Mouse (Mus musculus) CH12.LX (cell line): Measurements from ENCODE around the gene Golga4. TPM values are rescaled to one million over a fixed set of nuclear protein-coding genes. Genes with fewer than 3 reads are reported as not detected.

Experiments used
- DNase-seq: peaks from one replicate; pipeline ENCODE4 v3.0.0-alpha.2; 2013; ENCODE audit errors: extremely low read depth
- H3K27ac ChIP-seq: 2 replicates; pipeline ENCODE4 v1.5.1; 2012; ENCODE audit warnings: low read depth, mild to moderate bottlenecking, control low read depth, moderate library complexity; ENCODE audit not compliant: insufficient read depth
- H3K27me3 ChIP-seq: replicated peaks from 2 replicates; pipeline ENCODE3; 2012; ENCODE audit warnings: inconsistent platforms
- H3K36me3 ChIP-seq, 2 experiments: replicated peaks in 1 of 2; 2 replicates each; pipeline versions ENCODE3 to v1.6.1; 2012; ENCODE audit warnings: inconsistent platforms in 1 of 2, low read length in 1 of 2, mild to moderate bottlenecking in 1 of 2, mixed read lengths in 1 of 2, moderate library complexity in 1 of 2; ENCODE audit not compliant: control insufficient read depth in 1 of 2, insufficient read depth in 1 of 2
- H3K4me1 ChIP-seq, 2 experiments: 2 replicates each; pipeline ENCODE4 v1.6.1; 2012; ENCODE audit warnings: inconsistent platforms in 1 of 2, moderate library complexity in 1 of 2; ENCODE audit not compliant: insufficient read depth in 2 of 2, control insufficient read depth in 1 of 2
- H3K4me2 ChIP-seq: 2 replicates; pipeline ENCODE4 v1.6.1; 2012; ENCODE audit warnings: low read depth, mild to moderate bottlenecking, control low read depth; ENCODE audit not compliant: poor library complexity, insufficient read depth, severe bottlenecking
- H3K4me3 ChIP-seq, 3 experiments: fragments of 150-350 bp in 1 of 3; sonication (generic) in 1 of 3; replicated peaks in 1 of 3; 2 replicates each; pipeline versions ENCODE3 to v1.5.1; 2011 to 2012; ENCODE audit warnings: low read depth in 2 of 3, low read length in 2 of 3, mild to moderate bottlenecking in 2 of 3, moderate library complexity in 2 of 3, control low read depth in 1 of 3, improper control_type of control experiment in 1 of 3, inconsistent platforms in 1 of 3, mixed read lengths in 1 of 3; ENCODE audit not compliant: poor library complexity in 1 of 3
- H3K79me2 ChIP-seq: replicated peaks from 2 replicates; pipeline ENCODE4 v1.6.1; 2012; ENCODE audit warnings: mild to moderate bottlenecking, moderate library complexity; ENCODE audit not compliant: control insufficient read depth, poor library complexity, insufficient read depth, severe bottlenecking; ENCODE audit errors: extremely low read depth
- H3K9ac ChIP-seq: 2 replicates; pipeline ENCODE4 v1.6.1; 2012; ENCODE audit warnings: low read depth, mild to moderate bottlenecking, control low read depth, moderate library complexity; ENCODE audit not compliant: insufficient read depth
- H3K9me3 ChIP-seq: replicated peaks from 2 replicates; pipeline ENCODE3; 2012; ENCODE audit warnings: low read length, inconsistent platforms, mixed read lengths
- BHLHE40 ChIP-seq: IDR thresholded peaks from 2 replicates; pipeline ENCODE4 v1.6.1; 2011; ENCODE audit warnings: mild to moderate bottlenecking, low read depth, low read length, improper control_type of control experiment
- CHD1 ChIP-seq: IDR thresholded peaks from 2 replicates; pipeline ENCODE4 v1.6.1; 2012; ENCODE audit warnings: low read depth, low read length, improper control_type of control experiment, inconsistent platforms
- CHD2 ChIP-seq: IDR thresholded peaks from 2 replicates; pipeline ENCODE4 v1.6.1; 2011; ENCODE audit warnings: low read length, improper control_type of control experiment
- CTCF ChIP-seq, 2 experiments: IDR thresholded peaks in 1 of 2; conservative IDR thresholded peaks in 1 of 2; 2 replicates each; pipeline ENCODE4 v1.5.1; 2011 to 2012; ENCODE audit warnings: low read depth in 2 of 2, low read length in 2 of 2, improper control_type of control experiment in 1 of 2, inconsistent platforms in 1 of 2, mild to moderate bottlenecking in 1 of 2, moderate library complexity in 1 of 2
- E2F4 ChIP-seq: IDR thresholded peaks from 2 replicates; pipeline ENCODE4 v1.6.1; 2011; ENCODE audit warnings: low read depth, low read length, improper control_type of control experiment; ENCODE audit not compliant: insufficient replicate concordance
- ELF1 ChIP-seq: IDR thresholded peaks from 2 replicates; pipeline ENCODE4 v1.6.1; 2014; ENCODE audit warnings: low read depth, mild to moderate bottlenecking, inconsistent platforms, low read length, improper control_type of control experiment
- EP300 ChIP-seq: IDR thresholded peaks from 2 replicates; pipeline ENCODE4 v1.6.1; 2011; ENCODE audit warnings: low read length, improper control_type of control experiment
- ETS1 ChIP-seq: conservative IDR thresholded peaks from 2 replicates; pipeline ENCODE4 v1.6.1; 2012; ENCODE audit warnings: low read depth, mild to moderate bottlenecking, inconsistent platforms, low read length, improper control_type of control experiment, moderate library complexity
- HCFC1 ChIP-seq: IDR thresholded peaks from 2 replicates; pipeline ENCODE4 v1.6.1; 2012; ENCODE audit warnings: low read depth, mild to moderate bottlenecking, inconsistent platforms, low read length, improper control_type of control experiment
- KAT2A ChIP-seq: IDR thresholded peaks from 2 replicates; pipeline ENCODE4 v1.6.1; 2012; ENCODE audit warnings: low read length, improper control_type of control experiment, inconsistent platforms; ENCODE audit not compliant: insufficient replicate concordance
- NELFE ChIP-seq: IDR thresholded peaks from 2 replicates; pipeline ENCODE4 v1.6.1; 2011; ENCODE audit warnings: low read depth, low read length, improper control_type of control experiment
- NRF1 ChIP-seq: IDR thresholded peaks from 2 replicates; pipeline ENCODE4 v1.6.1; 2014; ENCODE audit warnings: low read depth, mild to moderate bottlenecking, inconsistent platforms, low read length, improper control_type of control experiment, moderate library complexity
- POLR2A ChIP-seq: IDR thresholded peaks from 2 replicates; pipeline ENCODE4 v1.6.1; 2011; ENCODE audit warnings: low read depth, mild to moderate bottlenecking, improper control_type of control experiment, low read length
- POLR2AphosphoS2 ChIP-seq: IDR thresholded peaks from 2 replicates; pipeline ENCODE4 v1.6.1; 2011; ENCODE audit warnings: low read depth, low read length, improper control_type of control experiment
- RAD21 ChIP-seq: IDR thresholded peaks from 2 replicates; pipeline ENCODE4 v1.6.1; 2011; ENCODE audit warnings: low read depth, mild to moderate bottlenecking, low read length, improper control_type of control experiment, moderate library complexity
- SIN3A ChIP-seq: IDR thresholded peaks from 2 replicates; pipeline ENCODE4 v1.6.1; 2012; ENCODE audit warnings: low read length, improper control_type of control experiment, inconsistent platforms
- SMC3 ChIP-seq: IDR thresholded peaks from 2 replicates; pipeline ENCODE4 v1.6.1; 2011; ENCODE audit warnings: low read depth, low read length, improper control_type of control experiment
- USF2 ChIP-seq: conservative IDR thresholded peaks from 2 replicates; pipeline ENCODE4 v1.6.1; 2011; ENCODE audit warnings: low read depth, low read length, improper control_type of control experiment
- ZMIZ1 ChIP-seq: IDR thresholded peaks from 2 replicates; pipeline ENCODE4 v1.6.1; 2012; ENCODE audit warnings: low read depth, mild to moderate bottlenecking, inconsistent platforms, low read length, improper control_type of control experiment
- ZNF384 ChIP-seq: IDR thresholded peaks from 2 replicates; pipeline ENCODE4 v1.6.1; 2012; ENCODE audit warnings: low read depth, low read length, improper control_type of control experiment, inconsistent platforms
- dilution Hi-C: fragments of 300-500 bp; cut with MboI; formaldehyde crosslinking; loops from 2 replicates; pipeline ENCODE4 v1.14.3; 2020; ENCODE audit warnings: low sequenced_read_pairs; ENCODE audit not compliant: extremely low pct_unique_long_range_greater_than_20kb, extremely low pct_ligation_motif_present
- in situ Hi-C: fragments of 300-500 bp; cut with MboI; formaldehyde crosslinking; loops from 3 replicates; pipeline ENCODE4 v1.14.3; 2019; ENCODE audit warnings: low sequenced_read_pairs, low pct_ligation_motif_present, low pct_unique_long_range_greater_than_20kb, mixed read lengths
- polyA plus RNA-seq: library from polyadenylated mRNA; unstranded; fragments of >175 nt; gene quantifications from 2 replicates; pipeline ENCODE4 v1.2.1, GENCODE M21; 2012; ENCODE audit warnings: low read depth; ENCODE audit not compliant: insufficient read length
- total RNA-seq, 2 experiments: library from RNA; depleted of rRNA; stranded (reverse); fragments of 300-350 nt in 1 of 2; fragments of >200 nt in 1 of 2; gene quantifications; 2 replicates each; pipeline ENCODE4 v1.2.3; 2012 to 2014

Golga4 gene
- total and polyA plus RNA-seq, 3 experiments, result 23.7 to 37.2 (median 33.1) TPM

- Histone ChIP-seq H3K27ac (no peak overlapping the region), H3K27me3 (no peaks in the 10 kb centered on the region), H3K9ac (no peak overlapping the region), H3K79me2 (no peaks in the 10 kb centered on the region), H3K9me3 (no peaks in the 10 kb centered on the region), H3K4me1 (peaks cover 0 to 15% of the 10 kb centered on the region in 2 experiments; a peak in 2 of 4 replicates), H3K4me3 (no peak overlapping the region), H3K36me3 (peaks cover 45 to 90% of the 10 kb centered on the region in 2 experiments), H3K4me2 (no peak overlapping the region)
- no peak for TF ChIP-seq NELFE
- no peak for TF ChIP-seq POLR2A
- no peak for TF ChIP-seq ELF1
- no peak for TF ChIP-seq CHD2
- no peak for TF ChIP-seq KAT2A
- TF ChIP-seq ZMIZ1, result no peak
- no peak for TF ChIP-seq CHD1
- no peak for TF ChIP-seq ZNF384
- no peak for TF ChIP-seq SIN3A
- no peak for TF ChIP-seq CTCF (conservative IDR thresholded peaks at IDR 0.05 in 1 of 2, IDR thresholded peaks at IDR 0.05 in 1 of 2; ENCODE audit: low read depth in 2 of 2, low read length in 2 of 2)
- dilution Hi-C loops (no loop called here), in situ Hi-C loops (loop anchor here (25.0 kb wide), 2 partner anchors 332 to 482 kb away; partner anchors contain the start of gene Vill)
- DNase-seq, result no peak
Observed at GRCm38 (mm10) chr9:118580371-118580770, 74.3 kb downstream of the Golga4 start.

- TF ChIP-seq SMC3 (no peak), RAD21 (no peak), EP300 (no peak), BHLHE40 (no peak), ETS1 (no peak), POLR2AphosphoS2 (no peak), E2F4 (no peak), USF2 (no peak), HCFC1 (no peak), NRF1 (no peak)
- Histone ChIP-seq H3K4me3 (no peak overlapping the region), H3K4me2 (no peak overlapping the region), H3K9me3 (no peaks in the 10 kb centered on the region), H3K4me1 (peaks cover 0 to 16% of the 10 kb centered on the region in 2 experiments; a peak in 2 of 4 replicates), H3K27ac (no peak overlapping the region), H3K27me3 (no peaks in the 10 kb centered on the region), H3K9ac (no peak overlapping the region), H3K36me3 (peaks cover 33 to 82% of the 10 kb centered on the region in 2 experiments), H3K79me2 (no peaks in the 10 kb centered on the region)
- dilution Hi-C loops, result no loop called here
- no peak for DNase-seq
- in situ Hi-C loops, result loop anchor here (25.0 kb wide), 2 partner anchors 330 to 480 kb away; partner anchors contain the start of gene Vill
Observed at GRCm38 (mm10) chr9:118582757-118583156, 76.7 kb downstream of the Golga4 start.
